Comparison of ENCODE assay signal across 8 mouse cellular contexts in genomic region chr6:67375982-67376391, GRCm38 (mm10). TPM values are rescaled to one million over a fixed set of nuclear protein-coding genes. Genes with fewer than 3 reads are reported as not detected.
DNase-seq lines count a peak whose midpoint lies in the region; ATAC-seq lines count a peak whose summit lies in the region.

TSS of gene Il12rb2 (minus strand) at chr6:67376188.

- peaks cover 6% of the 10 kb centered on the region; the same call in 1 of the 2 replicates for H3K4me1 ChIP-seq in heart, embryonic 10.5 days
- H3K4me1 ChIP-seq in limb, embryonic 12.5 days (replicated peaks): peaks cover 6% of the 10 kb centered on the region; the same call in 1 of the 2 replicates
- peaks cover 8% of the 10 kb centered on the region for H3K4me1 ChIP-seq in midbrain, embryonic 10.5 days
- no peaks in the 10 kb centered on the region for H3K4me1 ChIP-seq in stomach, embryonic 14.5 days (ENCODE audit: control insufficient read depth, insufficient read depth, low read length)

- under 1% methylated on average over 26 of the region's 26 CpGs for WGBS in heart, embryonic 10.5 days
- WGBS in limb, embryonic 12.5 days: 3% methylated on average over 26 of the region's 26 CpGs
- 2% methylated on average over 26 of the region's 26 CpGs for WGBS in midbrain, embryonic 10.5 days
- WGBS in stomach, embryonic 14.5 days: 7% methylated on average over 26 of the region's 26 CpGs

- no peaks in the 10 kb centered on the region for H3K9me3 ChIP-seq in heart, embryonic 10.5 days
- no peaks in the 10 kb centered on the region for H3K9me3 ChIP-seq in limb, embryonic 12.5 days
- no peaks in the 10 kb centered on the region for H3K9me3 ChIP-seq in midbrain, embryonic 10.5 days (replicated peaks)
- H3K9me3 ChIP-seq in stomach, embryonic 14.5 days (ENCODE audit: control insufficient read depth, low read depth, low read length): no peaks in the 10 kb centered on the region

- H3K27me3 ChIP-seq in heart, embryonic 10.5 days (ENCODE audit: insufficient read depth, poor library complexity, severe bottlenecking): peaks cover 12% of the 10 kb centered on the region
- H3K27me3 ChIP-seq in limb, embryonic 12.5 days: peaks cover 22% of the 10 kb centered on the region
- H3K27me3 ChIP-seq in midbrain, embryonic 10.5 days (ENCODE audit: low read depth, poor library complexity, severe bottlenecking): peaks cover 12% of the 10 kb centered on the region
- no peaks in the 10 kb centered on the region for H3K27me3 ChIP-seq in stomach, embryonic 14.5 days (ENCODE audit: control insufficient read depth, insufficient read depth, low read length)

- no peaks in the 10 kb centered on the region for H3K36me3 ChIP-seq in heart, embryonic 10.5 days
- no peaks in the 10 kb centered on the region for H3K36me3 ChIP-seq in limb, embryonic 12.5 days
- H3K36me3 ChIP-seq in midbrain, embryonic 10.5 days: no peaks in the 10 kb centered on the region
- no peaks in the 10 kb centered on the region for H3K36me3 ChIP-seq in stomach, embryonic 14.5 days (ENCODE audit: control insufficient read depth, insufficient read depth, low read length)

- ATAC-seq in limb, embryonic 12.5 days (ENCODE audit: insufficient number of reproducible peaks, insufficient read depth, low FRiP score, low TSS enrichment, low read depth): no peak
- no peak for ATAC-seq in stomach, embryonic 14.5 days (ENCODE audit: insufficient number of reproducible peaks, insufficient read depth, low FRiP score, low read depth)

- no peak within 1 kb of the TSS for H3K9ac ChIP-seq in limb, embryonic 12.5 days (replicated peaks)
- no peak within 1 kb of the TSS for H3K9ac ChIP-seq in stomach, embryonic 14.5 days (replicated peaks; ENCODE audit: low read depth, low read length)

- no peak within 1 kb of the TSS for H3K27ac ChIP-seq in heart, embryonic 10.5 days
- H3K27ac ChIP-seq in limb, embryonic 12.5 days: no peak within 1 kb of the TSS
- H3K27ac ChIP-seq in midbrain, embryonic 10.5 days (replicated peaks): no peak within 1 kb of the TSS; the same call in 1 of the 2 replicates
- H3K27ac ChIP-seq in stomach, embryonic 14.5 days (ENCODE audit: low read length): no peak within 1 kb of the TSS

- peak within 1 kb of the TSS; percentile 60 for H3K4me2 ChIP-seq in limb, embryonic 12.5 days
- H3K4me2 ChIP-seq in stomach, embryonic 14.5 days (replicated peaks; ENCODE audit: low read depth, low read length): peak within 1 kb of the TSS; percentile 40

- peak within 1 kb of the TSS; percentile 60 for H3K4me3 ChIP-seq in heart, embryonic 10.5 days
- H3K4me3 ChIP-seq in limb, embryonic 12.5 days (replicated peaks): peak within 1 kb of the TSS; percentile 34
- H3K4me3 ChIP-seq in midbrain, embryonic 10.5 days: peak within 1 kb of the TSS; percentile 53
- H3K4me3 ChIP-seq in stomach, embryonic 14.5 days (ENCODE audit: low read depth, low read length): peak within 1 kb of the TSS; percentile 15; the same call in 1 of the 2 replicates

- peak; percentile 3 for DNase-seq in layer of hippocampus, adult 9-11 months
- no peak for DNase-seq in layer of hippocampus, adult 18-20 months (ENCODE audit: low spot score in 2 of 2)
- peak; percentile 51 for DNase-seq in c-Kit-positive CD71-negative TER-119-negative erythroid progenitor cells, embryonic 14.5 days (ENCODE audit: low read depth)
- DNase-seq in heart, embryonic 10.5 days (ENCODE audit: low spot score): no peak
- DNase-seq in midbrain, embryonic 10.5 days (ENCODE audit: low spot score): peak; percentile 26
- DNase-seq in urinary bladder, postnatal 10 days (ENCODE audit: low spot score): no peak

RNA-seq across cellular contexts. Expression of gene Il12rb2, which starts in this region (rescaled TPM):
- total RNA-seq in layer of hippocampus, adult 18-20 months (2021): not detected
- polyA plus RNA-seq in heart, embryonic 10.5 days (2016; fragmentation: Nextera tagmentation; extraction: Ambion mirVana): 0.05 TPM in 1 of 2 replicates, not detected in the other
- not detected in 2 replicates for polyA plus RNA-seq in limb, embryonic 12.5 days (2016; fragmentation: Nextera tagmentation; extraction: Ambion mirVana)
- 0.04 and 0.06 TPM in 2 replicates for polyA plus RNA-seq in midbrain, embryonic 10.5 days (2016; fragmentation: Nextera tagmentation; extraction: Ambion mirVana)
- polyA plus RNA-seq in stomach, embryonic 14.5 days (2014; fragmentation: Nextera tagmentation; extraction: Ambion mirVana): 0.11 TPM in 1 of 2 replicates, not detected in the other

Comparison
In these comparisons a context has a peak if more than half of its experiments do, and no peak if none do; other contexts are left out.
1. DNase-seq: peak in layer of hippocampus, adult 9-11 months (single experiment) and c-Kit-positive CD71-negative TER-119-negative erythroid progenitor cells, embryonic 14.5 days (single experiment); none in layer of hippocampus, adult 18-20 months (0 of 2), heart, embryonic 10.5 days (single experiment) and urinary bladder, postnatal 10 days (single experiment).
2. Peak in DNase-seq and H3K4me3 ChIP-seq in midbrain, embryonic 10.5 days; RNA of the gene not detected or under 1 TPM.
3. Peak in every context shown above with its lines, with median percentiles within 50 percentile points of each other: H3K4me3 ChIP-seq.